Mouse (Mus musculus) heart, embryonic 14.5 days (tissue): ENCODE data around the gene Gstp3. TPM values are rescaled to one million over a fixed set of nuclear protein-coding genes. Genes with fewer than 3 reads are reported as not detected.

Experiments used
- ATAC-seq: fragments of 200-750 bp; cut with Nextera tagmentation; 2 replicates; pipeline ENCODE4 v1.8.0; 2017; ENCODE audit warnings: low read depth, moderate TSS enrichment; ENCODE audit not compliant: insufficient number of reproducible peaks, insufficient read depth, low FRiP score
- H3K27ac ChIP-seq, 2 experiments: fragments of 200-500 bp in 1 of 2; fragments of 300-500 bp in 1 of 2; sonication (generic) in 1 of 2; replicated peaks in 1 of 2; 2 replicates each; pipeline ENCODE4 v1.5.1; 2012 to 2014; ENCODE audit warnings: low read depth in 2 of 2, low read length in 2 of 2, control low read depth in 1 of 2, mild to moderate bottlenecking in 1 of 2, mixed read lengths in 1 of 2; ENCODE audit not compliant: control insufficient read depth in 1 of 2, insufficient read depth in 1 of 2
- H3K27me3 ChIP-seq: fragments of 300-500 bp; sonication (generic); 2 replicates; pipeline ENCODE4 v1.6.1; 2014; ENCODE audit warnings: mild to moderate bottlenecking, low read length, control low read depth; ENCODE audit not compliant: control insufficient read depth, insufficient read depth
- H3K36me3 ChIP-seq: fragments of 300-500 bp; sonication (generic); 2 replicates; pipeline ENCODE4 v1.6.1; 2014; ENCODE audit warnings: mild to moderate bottlenecking, control low read depth, low read length, mixed read lengths; ENCODE audit not compliant: control insufficient read depth, insufficient read depth
- H3K4me1 ChIP-seq, 2 experiments: fragments of 200-500 bp in 1 of 2; fragments of 300-500 bp in 1 of 2; sonication (generic) in 1 of 2; 2 replicates each; pipeline ENCODE4 v1.6.1; 2012 to 2014; ENCODE audit warnings: low read length in 2 of 2, control low read depth in 1 of 2, mixed read lengths in 1 of 2; ENCODE audit not compliant: control insufficient read depth in 2 of 2, insufficient read depth in 2 of 2
- H3K4me2 ChIP-seq: fragments of 300-500 bp; sonication (generic); 2 replicates; pipeline ENCODE4 v1.6.1; 2014; ENCODE audit warnings: mild to moderate bottlenecking, low read length
- H3K4me3 ChIP-seq, 2 experiments: fragments of 200-500 bp in 1 of 2; fragments of 300-500 bp in 1 of 2; sonication (generic) in 1 of 2; 2 replicates each; pipeline ENCODE4 v1.5.1; 2012 to 2014; ENCODE audit warnings: low read length in 2 of 2, mild to moderate bottlenecking in 2 of 2, control low read depth in 1 of 2, low read depth in 1 of 2, moderate library complexity in 1 of 2; ENCODE audit not compliant: control insufficient read depth in 1 of 2, insufficient read depth in 1 of 2
- H3K9ac ChIP-seq: fragments of 300-500 bp; sonication (generic); 2 replicates; pipeline ENCODE4 v1.6.1; 2014; ENCODE audit warnings: mild to moderate bottlenecking, low read length
- H3K9me3 ChIP-seq: fragments of 300-500 bp; sonication (generic); 2 replicates; pipeline ENCODE4 v1.6.1; 2016; ENCODE audit warnings: low read length, control low read depth; ENCODE audit not compliant: control insufficient read depth
- WGBS: fragments of 180-500 bp; shearing (Covaris S2); extraction: QIAGEN DNeasy Blood & Tissue Kit; methylation state at CpG from one replicate; pipeline ENCODE4 v1.1.7; 2014; 5-methylcytosine and 5-hydroxymethylcytosine counted together
- polyA plus RNA-seq: library from polyadenylated mRNA; unstranded; fragments of >200 nt; fragmentation: Nextera tagmentation; extraction: Ambion mirVana; gene quantifications from 2 replicates; pipeline ENCODE4 v1.2.1, GENCODE M21; 2014

Gstp3 gene
- polyA plus RNA-seq, 1 experiment from 2014 or later = not detected

DNA sequence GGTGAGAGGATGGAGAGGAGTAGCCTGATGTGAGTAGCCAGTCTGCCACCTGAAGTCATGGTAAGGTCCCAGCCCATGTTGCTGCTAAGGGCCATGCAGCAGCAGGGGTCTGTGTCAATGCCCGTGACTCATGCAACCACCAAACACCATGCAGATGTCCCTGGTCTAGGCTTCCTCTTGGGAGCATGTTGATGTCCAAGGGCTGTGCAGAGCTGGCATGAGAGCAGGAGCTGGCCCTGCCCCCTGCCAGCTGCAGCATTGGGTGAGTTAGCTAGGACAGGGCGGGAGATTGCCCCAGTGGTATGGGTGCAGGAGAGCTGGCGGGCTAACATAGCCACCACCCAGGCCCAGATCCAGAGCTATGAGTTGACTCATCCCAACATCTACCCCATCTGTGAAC lies 31.1 kb upstream of the Gstp3 start:
- peaks cover 9% of the 10 kb centered on the region for H3K27me3 ChIP-seq
- H3K27ac ChIP-seq = no peak overlapping the region
- WGBS = 81% methylated on average over 3 of the region's 3 CpGs
- peaks cover 5 to 9% of the 10 kb centered on the region in 2 experiments; a peak in 3 of 4 replicates for H3K4me1 ChIP-seq
- H3K4me3 ChIP-seq = no peak overlapping the region
- no peak for ATAC-seq
- no peak overlapping the region for H3K9ac ChIP-seq
- H3K4me2 ChIP-seq = no peak overlapping the region
- no peaks in the 10 kb centered on the region for H3K36me3 ChIP-seq
- no peaks in the 10 kb centered on the region for H3K9me3 ChIP-seq

DNA sequence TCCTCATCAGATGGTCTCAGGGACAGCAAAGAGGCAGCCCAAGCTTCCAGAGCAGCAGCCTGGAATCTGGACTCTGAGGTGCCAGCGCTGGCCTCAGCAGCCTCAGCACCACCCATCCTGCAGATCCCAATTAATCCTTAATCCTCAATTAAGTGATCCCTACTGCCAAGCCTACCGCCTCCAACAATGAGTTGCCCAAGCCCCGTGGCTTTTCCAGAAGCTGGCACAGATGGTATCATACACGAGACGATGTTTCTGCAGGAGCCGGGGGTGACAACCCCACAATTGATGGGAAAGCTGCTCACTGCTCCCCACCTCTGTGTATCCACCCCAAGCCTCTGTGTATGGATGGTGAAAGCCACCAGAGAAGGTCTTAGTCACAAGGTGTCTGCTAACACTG lies 29.8 kb upstream of the Gstp3 start:
- ATAC-seq = no peak
- Histone ChIP-seq H3K27me3 (peaks cover 9% of the 10 kb centered on the region), H3K4me1 (peaks cover 5 to 9% of the 10 kb centered on the region in 2 experiments; a peak in 3 of 4 replicates), H3K4me3 (no peak overlapping the region), H3K9ac (no peak overlapping the region), H3K27ac (no peak overlapping the region), H3K36me3 (no peaks in the 10 kb centered on the region), H3K9me3 (no peaks in the 10 kb centered on the region), H3K4me2 (no peak overlapping the region)
- WGBS = 72% methylated on average over 6 of the region's 6 CpGs

DNA sequence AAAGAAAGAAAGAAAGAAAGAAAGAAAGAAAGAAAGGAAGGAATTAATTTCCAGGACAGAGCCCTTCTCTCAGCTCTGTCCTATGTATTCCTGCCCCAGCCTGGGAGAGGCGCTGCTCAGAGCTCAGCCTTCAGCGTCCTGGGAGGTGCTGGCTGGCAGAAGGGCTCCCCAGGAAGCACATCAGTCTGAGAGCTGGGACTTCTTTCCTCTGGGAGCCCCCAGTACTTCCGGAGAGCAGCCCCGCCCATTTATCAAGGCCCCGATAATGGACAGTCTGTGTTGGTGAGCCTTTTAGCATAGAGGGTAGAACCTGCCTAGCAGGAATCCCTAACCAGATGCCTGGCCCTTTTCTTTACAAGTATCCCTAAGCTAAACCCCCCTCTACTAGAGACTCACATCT lies 28.8 kb upstream of the Gstp3 start:
- H3K4me2 ChIP-seq = no peak overlapping the region
- peaks cover 9% of the 10 kb centered on the region for H3K27me3 ChIP-seq
- no peak overlapping the region for H3K4me3 ChIP-seq
- H3K36me3 ChIP-seq = no peaks in the 10 kb centered on the region
- H3K9ac ChIP-seq = no peak overlapping the region
- 34% methylated on average over 5 of the region's 5 CpGs for WGBS
- H3K4me1 ChIP-seq = peaks cover 5 to 9% of the 10 kb centered on the region in 2 experiments; a peak in 3 of 4 replicates
- H3K9me3 ChIP-seq = no peaks in the 10 kb centered on the region
- no peak for ATAC-seq
- H3K27ac ChIP-seq = no peak overlapping the region

DNA sequence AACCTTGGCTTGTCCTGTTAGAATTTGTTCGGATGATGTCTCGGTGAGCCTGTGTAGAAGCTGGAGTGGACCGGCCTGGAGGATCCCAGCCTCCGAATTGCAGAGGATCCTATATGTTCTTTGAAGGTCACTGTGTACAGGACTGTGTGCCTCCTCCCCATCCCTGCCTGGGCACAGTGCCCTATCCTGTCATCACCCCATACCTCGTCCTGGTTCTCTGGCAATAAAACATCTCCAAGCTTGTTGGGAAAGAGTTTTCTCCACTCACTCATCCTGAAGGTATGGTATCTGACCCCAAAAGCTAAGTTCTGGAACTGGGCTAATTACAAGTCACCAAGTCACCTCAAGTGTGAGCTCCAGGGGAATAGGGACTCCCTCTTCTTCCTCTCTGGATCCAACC lies 27.7 kb upstream of the Gstp3 start:
- Histone ChIP-seq H3K4me2 (no peak overlapping the region), H3K27ac (no peak overlapping the region), H3K27me3 (peaks cover 14% of the 10 kb centered on the region), H3K4me3 (no peak overlapping the region), H3K9ac (no peak overlapping the region), H3K36me3 (no peaks in the 10 kb centered on the region), H3K9me3 (no peaks in the 10 kb centered on the region), H3K4me1 (peaks cover 5 to 9% of the 10 kb centered on the region in 2 experiments; a peak in 3 of 4 replicates)
- WGBS = 55% methylated on average over 5 of the region's 5 CpGs
- ATAC-seq = no peak; the same call in 1 of the 2 replicates

DNA sequence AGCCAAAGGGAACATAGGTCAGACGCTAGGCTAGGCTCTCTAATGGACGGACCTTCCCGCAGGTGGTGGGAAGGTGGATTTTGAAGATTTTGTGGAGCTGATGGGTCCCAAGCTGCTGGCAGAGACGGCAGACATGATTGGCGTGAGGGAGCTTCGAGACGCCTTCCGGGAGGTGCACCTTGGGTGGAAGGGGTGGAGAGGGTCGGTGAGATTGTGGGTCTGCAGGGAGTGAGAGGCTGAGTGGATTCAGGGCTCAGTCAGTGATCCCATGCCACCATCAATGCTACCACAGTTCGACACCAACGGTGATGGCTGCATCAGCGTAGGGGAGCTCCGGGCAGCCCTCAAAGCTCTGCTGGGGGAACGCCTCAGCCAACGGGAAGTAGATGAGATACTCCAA lies 26.8 kb upstream of the Gstp3 start:
- no peak overlapping the region for H3K9ac ChIP-seq
- no peak overlapping the region for H3K27ac ChIP-seq
- H3K9me3 ChIP-seq = no peaks in the 10 kb centered on the region
- H3K4me1 ChIP-seq = peaks cover 5 to 9% of the 10 kb centered on the region in 2 experiments; a peak in 3 of 4 replicates
- no peaks in the 10 kb centered on the region for H3K36me3 ChIP-seq
- WGBS = 87% methylated on average over 15 of the region's 15 CpGs
- no peak for ATAC-seq
- H3K4me2 ChIP-seq = no peak overlapping the region
- H3K27me3 ChIP-seq = peaks cover 14% of the 10 kb centered on the region
- H3K4me3 ChIP-seq = no peak overlapping the region

DNA sequence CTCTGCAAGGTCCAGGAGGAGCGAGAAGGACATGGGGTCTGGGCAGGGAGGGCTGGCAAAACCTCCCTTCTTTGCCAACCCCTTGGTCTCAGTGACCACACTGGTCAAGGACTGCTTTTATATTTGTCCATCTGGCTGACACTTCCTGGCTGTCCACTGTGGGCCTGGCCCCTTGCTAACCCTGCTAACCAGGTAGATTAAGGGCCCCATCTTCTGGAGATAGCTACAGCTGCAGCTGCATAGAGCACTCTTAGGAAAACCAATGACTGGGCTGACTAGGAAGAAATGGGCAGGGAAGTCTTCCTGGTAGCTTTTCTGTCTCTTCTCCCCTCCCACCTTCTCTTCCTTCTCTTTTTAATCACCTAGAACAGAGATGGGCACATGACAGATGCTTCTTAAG lies 25.6 kb upstream of the Gstp3 start:
- H3K4me3 ChIP-seq = no peak overlapping the region
- peaks cover 14% of the 10 kb centered on the region for H3K27me3 ChIP-seq
- no peak for ATAC-seq
- H3K36me3 ChIP-seq = no peaks in the 10 kb centered on the region
- H3K4me1 ChIP-seq = peaks cover 5 to 9% of the 10 kb centered on the region in 2 experiments; a peak in 3 of 4 replicates
- H3K9ac ChIP-seq = no peak overlapping the region
- no peaks in the 10 kb centered on the region for H3K9me3 ChIP-seq
- no peak overlapping the region for H3K27ac ChIP-seq
- no peak overlapping the region for H3K4me2 ChIP-seq
- 100% methylated on average over 1 of the region's 1 CpGs for WGBS

DNA sequence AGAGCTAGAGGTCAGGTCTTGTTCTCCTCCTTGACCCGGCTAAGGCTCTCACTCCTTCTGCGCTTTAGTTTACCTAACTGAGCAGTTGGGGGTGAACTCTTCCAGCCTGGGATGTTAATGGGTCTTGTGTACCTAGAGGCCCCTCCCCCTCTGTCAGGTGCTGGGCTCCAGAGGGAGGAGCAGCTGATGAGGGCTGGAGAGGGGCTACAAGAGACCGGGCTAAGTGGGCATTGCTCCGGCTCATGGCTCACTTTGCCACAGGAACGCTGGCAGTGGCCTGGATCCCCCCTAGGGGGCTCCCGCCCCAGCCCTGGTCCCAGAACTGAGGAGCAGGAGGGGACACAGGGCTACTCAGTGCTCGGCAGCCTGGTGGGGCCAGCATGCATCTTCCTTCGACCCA lies 24.5 kb upstream of the Gstp3 start:
- WGBS = 27% methylated on average over 8 of the region's 8 CpGs

DNA sequence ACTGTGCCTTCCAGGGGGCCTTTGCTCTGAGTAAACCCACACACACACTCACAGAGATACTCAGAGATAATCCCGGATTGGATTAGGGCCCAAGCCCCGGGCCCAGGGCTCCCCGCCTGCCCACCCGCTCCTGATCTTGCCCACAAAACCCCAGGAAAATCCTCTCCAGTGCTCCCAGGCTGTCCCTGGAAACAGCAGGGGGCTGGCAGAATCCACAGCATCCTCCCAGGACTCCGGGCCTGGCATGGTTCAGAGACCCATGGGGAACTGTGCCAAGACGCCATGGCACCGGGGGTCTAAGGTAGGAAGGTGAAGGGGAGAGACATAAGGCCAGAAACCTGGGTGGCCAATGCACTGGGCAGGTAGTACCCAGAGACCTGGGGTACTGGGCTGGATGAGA lies 23.9 kb upstream of the Gstp3 start:
- 0 out of 2 replicates have a peak, but pooled peaks cover 5% of the 10 kb centered on the region for H3K27me3 ChIP-seq
- H3K9me3 ChIP-seq = no peaks in the 10 kb centered on the region
- H3K9ac ChIP-seq = no peak overlapping the region
- H3K4me3 ChIP-seq = no peak overlapping the region
- H3K4me1 ChIP-seq = peaks cover 5 to 9% of the 10 kb centered on the region in 2 experiments; a peak in 3 of 4 replicates
- ATAC-seq = no peak
- whole genome bisulfite sequencing = 75% methylated on average over 7 of the region's 7 CpGs
- no peak overlapping the region for H3K27ac ChIP-seq
- no peak overlapping the region for H3K4me2 ChIP-seq
- no peaks in the 10 kb centered on the region for H3K36me3 ChIP-seq

More for the DNA sequence above, 24.5 kb upstream of the Gstp3 start:
- H3K4me3 ChIP-seq = no peak overlapping the region
- H3K4me2 ChIP-seq = no peak overlapping the region
- ATAC-seq = no peak
- H3K27me3 ChIP-seq = peaks cover 6% of the 10 kb centered on the region; the same call in 1 of the 2 replicates
- H3K9ac ChIP-seq = no peak overlapping the region
- no peak overlapping the region for H3K27ac ChIP-seq
- no peaks in the 10 kb centered on the region for H3K9me3 ChIP-seq
- peaks cover 5 to 9% of the 10 kb centered on the region in 2 experiments; a peak in 3 of 4 replicates for H3K4me1 ChIP-seq
- no peaks in the 10 kb centered on the region for H3K36me3 ChIP-seq
